In the genomic region with DNA sequence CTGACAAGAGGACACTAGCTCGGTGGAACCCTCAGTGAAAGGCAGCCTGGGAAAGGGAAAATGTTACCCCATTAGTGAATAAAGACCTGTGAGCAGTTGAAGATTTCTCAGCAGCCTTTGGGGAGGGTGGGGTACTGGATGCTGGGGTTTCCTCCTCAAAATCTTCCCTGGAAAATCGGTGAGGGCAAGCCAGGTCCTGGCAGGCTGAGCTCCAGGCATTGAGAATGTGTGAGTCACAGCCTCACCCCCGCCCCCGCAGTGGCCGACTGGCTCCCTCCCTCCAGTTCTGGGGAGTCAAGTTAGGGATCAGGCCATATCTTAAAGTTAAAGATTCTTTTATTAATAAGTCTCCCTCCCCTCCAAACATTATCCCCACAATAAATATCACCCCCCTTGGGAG, we compare ENCODE assay signal across 8 mouse cellular contexts. TPM values are rescaled to one million over a fixed set of nuclear protein-coding genes. Genes with fewer than 3 reads are reported as not detected.
DNase-seq lines count a peak whose midpoint lies in the region; ATAC-seq and TF ChIP-seq lines count a peak whose summit lies in the region.
"Had no signal": no experiment of that assay in that cellular context is flagged by ENCODE, and none has a peak within 500 bp of the region (broad histone marks: within the 10 kb centered on the region; RNA-seq: fewer than 3 reads in every experiment).

No protein-coding gene starts in this region.

- no peak for TF ChIP-seq POLR2A in MEL (IDR thresholded peaks at IDR 0.05; ENCODE audit: control insufficient read depth in 1 of 2, insufficient read depth in 1 of 2, low read depth in 1 of 2, low read length in 2 of 2, poor library complexity in 1 of 2)
- TF ChIP-seq POLR2A in kidney, adult 2 months (IDR thresholded peaks at IDR 0.05; ENCODE audit: low read depth, low read length): no peak

- no peaks in the 10 kb centered on the region for H3K27me3 ChIP-seq in MEL (ENCODE audit: control insufficient read depth in 1 of 2, insufficient read depth in 2 of 2, low read length in 2 of 2)
- no peaks in the 10 kb centered on the region for H3K27me3 ChIP-seq in kidney, adult 2 months (replicated peaks; ENCODE audit: control insufficient read depth, insufficient read depth, low read length)
- peaks cover 40% of the 10 kb centered on the region for H3K27me3 ChIP-seq in midbrain, embryonic 11.5 days (ENCODE audit: control insufficient read depth, insufficient read depth, low read length)

- no peak for TF ChIP-seq EP300 in MEL (IDR thresholded peaks at IDR 0.05; ENCODE audit: low read depth in 1 of 2, low read length in 2 of 2)

- H3K9me3 ChIP-seq in MEL (replicated peaks; ENCODE audit: insufficient read depth, low read length): no peaks in the 10 kb centered on the region
- no peaks in the 10 kb centered on the region for H3K9me3 ChIP-seq in midbrain, embryonic 11.5 days (ENCODE audit: control insufficient read depth, low read length)

- H3K27ac ChIP-seq in MEL (ENCODE audit: control insufficient read depth, low read depth, low read length): peak overlapping the region; percentile 66; the same call in 1 of the 2 replicates
- peak overlapping the region; percentile 22; the same call in 1 of the 2 replicates for H3K27ac ChIP-seq in kidney, adult 2 months (ENCODE audit: insufficient read depth, low read depth, low read length)
- no peak overlapping the region for H3K27ac ChIP-seq in midbrain, embryonic 11.5 days (ENCODE audit: low read depth, low read length)

- DNase-seq in MEL (ENCODE audit: low read depth, low spot score): peak; percentile 47
- peak; percentile 87 for DNase-seq in adrenal gland, postnatal 14 days
- DNase-seq in gastrocnemius, postnatal 25 days: peak; percentile 68
- no peak for DNase-seq in kidney, adult 2 months
- DNase-seq in midbrain, embryonic 11.5 days (ENCODE audit: low spot score, missing footprints): peak; percentile 81
- DNase-seq in layer of hippocampus, adult 9-11 months: no peak

- no peak overlapping the region for H3K9ac ChIP-seq in MEL (ENCODE audit: control insufficient read depth, low read depth, low read length, poor library complexity, severe bottlenecking)
- no peak overlapping the region for H3K9ac ChIP-seq in midbrain, embryonic 11.5 days (ENCODE audit: low read length)

- peaks cover 15% of the 10 kb centered on the region for H3K79me2 ChIP-seq in MEL (ENCODE audit: control insufficient read depth, insufficient read depth, low read length, poor library complexity)

- H3K4me3 ChIP-seq in MEL (ENCODE audit: control insufficient read depth in 1 of 2, insufficient read depth in 1 of 2, low read depth in 2 of 2, low read length in 2 of 2): no peak overlapping the region
- H3K4me3 ChIP-seq in kidney, adult 2 months (ENCODE audit: insufficient read depth, low read depth, low read length): no peak overlapping the region
- H3K4me3 ChIP-seq in midbrain, embryonic 11.5 days (ENCODE audit: low read depth, low read length): no peak overlapping the region

- TF ChIP-seq RAD21 in MEL (IDR thresholded peaks at IDR 0.05; ENCODE audit: low read depth, low read length): no peak

- no peak for ATAC-seq in midbrain, embryonic 11.5 days (ENCODE audit: low FRiP score)
- no peak for ATAC-seq in monocyte, adult 5-6 weeks (replicated peaks; ENCODE audit: insufficient number of reproducible peaks, low FRiP score, low TSS enrichment, poor library complexity, severe bottlenecking)

- H3K4me2 ChIP-seq in midbrain, embryonic 11.5 days: no peak overlapping the region

- no peak for TF ChIP-seq CTCF in MEL (IDR thresholded peaks at IDR 0.05 in 2 of 3, conservative IDR thresholded peaks at IDR 0.05 in 1 of 3; ENCODE audit: control insufficient read depth in 1 of 3, insufficient read depth in 1 of 3, low read depth in 2 of 3, low read length in 3 of 3, poor library complexity in 1 of 3, severe bottlenecking in 1 of 3)
- no peak for TF ChIP-seq CTCF in kidney, adult 2 months (conservative IDR thresholded peaks at IDR 0.05; ENCODE audit: insufficient read depth, insufficient read length, low read depth, low read length)

- peaks cover 0 to 17% of the 10 kb centered on the region in 2 experiments; a peak in 2 of 4 replicates for H3K36me3 ChIP-seq in MEL (ENCODE audit: control insufficient read depth in 1 of 2, insufficient read depth in 2 of 2, low read length in 2 of 2)
- no peaks in the 10 kb centered on the region for H3K36me3 ChIP-seq in kidney, adult 2 months (ENCODE audit: control insufficient read depth, insufficient read depth, low read length)
- H3K36me3 ChIP-seq in midbrain, embryonic 11.5 days (ENCODE audit: control insufficient read depth, insufficient read depth, low read length): no peaks in the 10 kb centered on the region

- WGBS in kidney, adult 2 months: 34% methylated on average over 5 of the region's 5 CpGs
- whole genome bisulfite sequencing in midbrain, embryonic 11.5 days: 43% methylated on average over 5 of the region's 5 CpGs

- H3K4me1 ChIP-seq in MEL (ENCODE audit: control insufficient read depth in 1 of 2, insufficient read depth in 2 of 2, low read length in 2 of 2): peaks cover 0 to 22% of the 10 kb centered on the region in 2 experiments
- H3K4me1 ChIP-seq in kidney, adult 2 months (ENCODE audit: control insufficient read depth, insufficient read depth, low read length): peaks cover 7% of the 10 kb centered on the region; the same call in 1 of the 2 replicates
- peaks cover 24% of the 10 kb centered on the region for H3K4me1 ChIP-seq in midbrain, embryonic 11.5 days (ENCODE audit: control insufficient read depth, insufficient read depth, low read length)

TF ChIP-seq in MEL, 35 proteins besides CTCF, POLR2A, EP300 and RAD21 (continues in another document):
- no peak for TF ChIP-seq GATA1 (IDR thresholded peaks at IDR 0.05; ENCODE audit: low read depth, low read length)
- TF ChIP-seq ZKSCAN1 (IDR thresholded peaks at IDR 0.05; ENCODE audit: low read depth, low read length): no peak
- no peak for TF ChIP-seq MAZ (IDR thresholded peaks at IDR 0.05; ENCODE audit: low read depth, low read length)
- no peak for TF ChIP-seq ETS1 (IDR thresholded peaks at IDR 0.05; ENCODE audit: low read depth, low read length)
- no peak for TF ChIP-seq SMC3 (IDR thresholded peaks at IDR 0.05; ENCODE audit: low read depth, low read length)
- TF ChIP-seq NELFE (IDR thresholded peaks at IDR 0.05; ENCODE audit: low read depth, low read length): no peak
- TF ChIP-seq MYB (IDR thresholded peaks at IDR 0.05; ENCODE audit: low read depth, low read length): no peak
- TF ChIP-seq SIN3A (IDR thresholded peaks at IDR 0.05; ENCODE audit: low read length): no peak
- TF ChIP-seq KAT2A (conservative IDR thresholded peaks at IDR 0.05; ENCODE audit: low read depth, low read length): no peak
- TF ChIP-seq ELF1 (IDR thresholded peaks at IDR 0.05; ENCODE audit: low read depth, low read length): no peak
- no peak for TF ChIP-seq BHLHE40 (IDR thresholded peaks at IDR 0.05; ENCODE audit: borderline replicate concordance, low read depth, low read length)
- no peak for TF ChIP-seq ZNF384 (IDR thresholded peaks at IDR 0.05; ENCODE audit: low read depth, low read length)
- no peak for TF ChIP-seq HCFC1 (IDR thresholded peaks at IDR 0.05; ENCODE audit: low read depth, low read length)

RNA-seq across cellular contexts. Expression of gene Thoc6, which starts 1.4 kb away (rescaled TPM):
- total RNA-seq in MEL (2012; rRNA removed): 26.4 and 36.9 TPM in 2 replicates
- polyA plus RNA-seq in MEL (2012; ENCODE audit: insufficient read depth in 1 of 2, insufficient read length in 2 of 2, low read depth in 1 of 2, low replicate concordance in 2 of 2, missing spikeins in 1 of 2): 10 to 100 TPM in 1 of 2 experiments, not detected in 1; 62.9 TPM
- total RNA-seq in adrenal gland, postnatal 14 days (2021): 25.2 and 26.3 TPM in 2 replicates
- total RNA-seq in gastrocnemius, postnatal 25 days (2021): 10 to 100 TPM in 1 of 2 experiments, 1 to 10 TPM in 1; 9.3 to 10.8 TPM
- polyA plus RNA-seq in kidney, adult 2 months (2012; rRNA removed): 14.2 and 15.7 TPM in 2 replicates
- polyA plus RNA-seq in midbrain, embryonic 11.5 days (2014; fragmentation: Nextera tagmentation; extraction: Ambion mirVana): 55.1 and 57.0 TPM in 2 replicates
- total RNA-seq in monocyte, adult 5-6 weeks (2017): 20.3 to 21.9 TPM (median 21.2 TPM) in 3 replicates

RNA-seq across cellular contexts. Expression of gene Hcfc1r1, which starts 1.7 kb away (rescaled TPM):
- 11.0 and 15.6 TPM in 2 replicates for total RNA-seq in MEL (2012; rRNA removed)
- 10 to 100 TPM in 1 of 2 experiments, not detected in 1; 81.6 TPM for polyA plus RNA-seq in MEL (2012; ENCODE audit: insufficient read depth in 1 of 2, insufficient read length in 2 of 2, low read depth in 1 of 2, low replicate concordance in 2 of 2, missing spikeins in 1 of 2)
- total RNA-seq in adrenal gland, postnatal 14 days (2021): 158 and 163 TPM in 2 replicates
- 100 to 1,000 TPM; 123 to 156 TPM for total RNA-seq in gastrocnemius, postnatal 25 days (2021)
- 367 and 378 TPM in 2 replicates for polyA plus RNA-seq in kidney, adult 2 months (2012; rRNA removed)
- polyA plus RNA-seq in midbrain, embryonic 11.5 days (2014; fragmentation: Nextera tagmentation; extraction: Ambion mirVana): 37.4 and 40.6 TPM in 2 replicates
- 36.7 to 49.3 TPM (median 38.3 TPM) in 3 replicates for total RNA-seq in monocyte, adult 5-6 weeks (2017)

RNA-seq across cellular contexts. Expression of gene Tnfrsf12a, which starts 2.1 kb away (rescaled TPM):
- 15.4 and 18.8 TPM in 2 replicates for total RNA-seq in MEL (2012; rRNA removed)
- 10 to 100 TPM in 1 of 2 experiments, not detected in 1; 14.7 TPM for polyA plus RNA-seq in MEL (2012; ENCODE audit: insufficient read depth in 1 of 2, insufficient read length in 2 of 2, low read depth in 1 of 2, low replicate concordance in 2 of 2, missing spikeins in 1 of 2)
- total RNA-seq in adrenal gland, postnatal 14 days (2021): 85.2 and 119 TPM in 2 replicates
- 10 to 100 TPM; 46.1 to 61.5 TPM for total RNA-seq in gastrocnemius, postnatal 25 days (2021)
- 10.0 and 14.4 TPM in 2 replicates for polyA plus RNA-seq in kidney, adult 2 months (2012; rRNA removed)
- 2.0 and 2.2 TPM in 2 replicates for polyA plus RNA-seq in midbrain, embryonic 11.5 days (2014; fragmentation: Nextera tagmentation; extraction: Ambion mirVana)
- total RNA-seq in monocyte, adult 5-6 weeks (2017): 29.6 to 37.5 TPM (median 33.9 TPM) in 3 replicates

RNA-seq across cellular contexts. Expression of gene Cldn6, which starts 3.9 kb away (rescaled TPM):
- total RNA-seq in MEL (2012; rRNA removed): not detected in 2 replicates
- not detected for polyA plus RNA-seq in MEL (2012; ENCODE audit: insufficient read depth in 1 of 2, insufficient read length in 2 of 2, low read depth in 1 of 2, low replicate concordance in 2 of 2, missing spikeins in 1 of 2)
- total RNA-seq in adrenal gland, postnatal 14 days (2021): 0.30 TPM in 1 of 2 replicates, not detected in the other
- total RNA-seq in gastrocnemius, postnatal 25 days (2021): not detected
- polyA plus RNA-seq in kidney, adult 2 months (2012; rRNA removed): 2.5 and 2.6 TPM in 2 replicates
- 2.3 and 2.5 TPM in 2 replicates for polyA plus RNA-seq in midbrain, embryonic 11.5 days (2014; fragmentation: Nextera tagmentation; extraction: Ambion mirVana)
- total RNA-seq in monocyte, adult 5-6 weeks (2017): not detected in 3 replicates
- total RNA-seq: common myeloid progenitor, adult 5-6 weeks had no signal

RNA-seq across cellular contexts. Expression of gene Cldn9, which starts 8.7 kb away (rescaled TPM):
- 0.19 and 0.26 TPM in 2 replicates for total RNA-seq in MEL (2012; rRNA removed)
- polyA plus RNA-seq in MEL (2012; ENCODE audit: insufficient read depth in 1 of 2, insufficient read length in 2 of 2, low read depth in 1 of 2, low replicate concordance in 2 of 2, missing spikeins in 1 of 2): under 1 TPM in 1 of 2 experiments, not detected in 1; 0.18 TPM
- total RNA-seq in adrenal gland, postnatal 14 days (2021): not detected in 2 replicates
- under 1 TPM in 1 of 2 experiments, not detected in 1; 0.19 TPM for total RNA-seq in gastrocnemius, postnatal 25 days (2021)
- polyA plus RNA-seq in kidney, adult 2 months (2012; rRNA removed): 0.14 and 0.45 TPM in 2 replicates
- 0.58 and 0.82 TPM in 2 replicates for polyA plus RNA-seq in midbrain, embryonic 11.5 days (2014; fragmentation: Nextera tagmentation; extraction: Ambion mirVana)
- not detected in 3 replicates for total RNA-seq in monocyte, adult 5-6 weeks (2017)
- total RNA-seq: common myeloid progenitor, adult 5-6 weeks had no signal

Comparison
In these comparisons a context has a peak if more than half of its experiments do, and no peak if none do; other contexts are left out.
1. DNase-seq: peak in MEL (single experiment), adrenal gland, postnatal 14 days (single experiment), gastrocnemius, postnatal 25 days (single experiment) and midbrain, embryonic 11.5 days (single experiment); none in kidney, adult 2 months (single experiment) and layer of hippocampus, adult 9-11 months (single experiment).